Mouse (Mus musculus): Measurements from ENCODE around the gene Dlgap1.
"Not testable (repeated sequence)": the region's sequence is repeated elsewhere in the genome, so short reads cannot be mapped to it uniquely, and the experiment has no call there.

Gene Dlgap1

DNA sequence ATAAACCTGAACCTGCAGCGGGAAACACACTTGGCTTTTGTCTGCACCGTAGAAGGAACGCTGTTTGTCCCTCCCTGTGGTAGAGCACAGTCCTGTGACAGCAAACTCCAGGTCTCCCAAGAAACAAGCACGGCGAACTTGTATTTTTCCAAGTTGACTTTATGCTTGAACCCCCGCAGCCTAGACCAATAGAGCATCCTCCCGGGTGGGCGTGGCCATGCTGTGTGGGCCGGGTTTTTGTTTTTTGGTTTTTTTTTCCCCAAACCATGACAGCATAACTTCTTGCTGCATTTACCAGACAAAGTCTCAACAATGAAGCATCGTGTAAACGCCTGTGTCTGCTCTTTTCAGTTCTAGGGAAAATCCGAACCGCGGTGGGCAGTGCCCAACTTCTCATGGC lies 840.0 kb downstream of the Dlgap1 start:
- no peak for DNase-seq (ENCODE audit: low spot score)

DNA sequence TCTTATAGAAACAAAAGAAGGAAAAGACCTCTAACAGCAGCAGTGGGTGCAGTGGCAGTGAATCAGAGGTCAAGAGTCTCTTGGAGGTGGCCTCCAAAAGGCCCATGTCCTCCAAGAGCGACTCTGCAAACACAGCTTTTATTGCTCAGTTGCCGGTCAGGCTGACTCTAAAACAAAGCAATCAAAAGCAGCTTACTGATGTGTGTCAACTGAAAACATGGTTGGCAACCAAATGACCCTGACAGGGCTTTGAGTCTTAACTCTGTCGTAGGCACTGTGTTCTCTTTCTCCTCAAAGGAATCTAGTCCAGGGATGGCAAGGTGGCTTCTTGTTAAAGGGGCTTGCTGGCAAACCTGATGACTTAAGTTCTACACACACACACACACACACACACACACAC lies 840.9 kb downstream of the Dlgap1 start:
- no peak for DNase-seq (ENCODE audit: low spot score)

DNA sequence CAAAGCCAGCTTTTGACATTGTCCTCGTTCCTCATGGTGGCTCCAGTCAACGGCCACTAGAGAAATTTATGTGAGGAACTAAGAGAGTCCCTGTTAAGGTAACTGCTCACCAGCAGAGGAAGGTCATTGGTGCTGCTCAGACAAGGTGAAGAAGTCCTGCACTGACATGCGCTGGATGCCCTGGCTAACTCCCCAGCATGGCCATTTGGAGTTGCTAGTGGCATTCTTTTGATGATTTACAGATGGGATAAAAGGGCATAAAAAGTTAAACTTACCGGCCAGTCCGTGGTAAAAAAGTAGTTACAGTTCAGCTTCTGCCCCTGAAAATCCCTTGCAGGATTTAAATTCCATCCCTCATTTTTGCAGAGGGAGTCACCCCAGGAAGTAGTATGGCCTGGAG lies 841.9 kb downstream of the Dlgap1 start:
- DNase-seq (ENCODE audit: low spot score), result no peak

DNA sequence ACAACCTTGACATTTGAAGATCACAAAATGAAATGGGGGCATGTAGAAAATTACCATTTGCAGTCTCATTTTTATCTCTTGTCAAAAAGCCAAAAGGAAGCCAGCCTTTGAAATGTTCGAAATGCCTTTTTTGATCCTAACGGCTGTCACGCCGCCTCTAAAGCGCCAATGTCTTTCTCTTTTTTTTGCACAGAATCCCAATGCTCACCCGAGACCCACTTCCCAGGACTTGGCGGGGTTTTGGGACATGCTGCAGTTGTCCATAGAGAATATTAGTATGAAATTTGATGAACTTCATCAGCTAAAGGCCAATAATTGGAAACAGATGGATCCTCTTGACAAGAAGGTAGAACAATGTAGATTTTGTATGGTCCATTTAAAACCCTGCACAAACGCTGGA lies 846.1 kb downstream of the Dlgap1 start:
- DNase-seq (ENCODE audit: low spot score), result no peak

DNA sequence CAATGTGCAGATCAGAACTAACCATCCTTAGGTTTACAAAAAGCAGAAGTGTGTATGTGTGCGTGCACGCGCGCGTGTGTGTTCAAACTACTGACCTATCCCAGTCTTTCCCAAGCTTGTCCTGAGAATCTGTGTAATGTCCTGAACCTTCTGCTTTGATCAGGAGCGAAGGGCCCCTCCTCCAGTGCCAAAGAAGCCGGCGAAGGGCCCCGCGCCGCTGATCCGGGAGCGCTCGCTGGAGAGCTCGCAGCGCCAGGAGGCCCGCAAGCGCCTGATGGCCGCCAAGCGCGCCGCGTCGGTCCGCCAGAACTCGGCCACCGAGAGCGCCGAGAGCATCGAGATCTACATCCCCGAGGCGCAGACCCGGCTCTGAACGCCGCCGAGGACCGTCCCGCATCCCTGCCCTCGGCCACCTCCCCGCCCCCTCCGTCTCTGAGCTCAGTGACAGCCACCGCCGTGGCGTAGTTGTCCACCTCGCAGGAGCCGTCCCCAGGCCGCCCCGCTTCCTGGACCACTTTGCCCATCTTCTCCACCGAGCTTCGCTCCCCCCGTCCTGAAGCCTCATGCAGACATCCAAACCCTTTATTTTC lies 849.1 kb downstream of the Dlgap1 start:
- no peak for DNase-seq (ENCODE audit: low spot score)

DNA sequence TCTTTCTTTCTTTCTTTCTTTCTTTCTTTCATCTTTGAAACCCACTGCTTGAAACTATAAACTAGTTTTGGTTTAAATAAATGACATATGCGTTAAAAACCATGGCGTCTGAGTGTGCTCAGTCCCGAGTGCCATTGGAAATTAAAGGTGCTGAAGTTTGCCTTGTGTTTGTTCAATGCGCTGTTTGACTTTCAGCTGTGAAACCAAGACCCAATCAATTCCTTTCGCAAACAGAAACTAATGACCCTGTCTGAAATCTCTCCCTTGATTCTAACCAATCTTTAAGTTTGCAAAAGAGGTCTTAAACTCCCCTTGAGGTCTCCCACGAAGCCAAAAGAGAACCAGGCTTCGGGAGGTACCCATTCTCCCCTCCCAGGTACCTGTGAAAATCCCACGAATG lies 854.2 kb downstream of the Dlgap1 start:
- no peak for DNase-seq (ENCODE audit: low spot score)

DNA sequence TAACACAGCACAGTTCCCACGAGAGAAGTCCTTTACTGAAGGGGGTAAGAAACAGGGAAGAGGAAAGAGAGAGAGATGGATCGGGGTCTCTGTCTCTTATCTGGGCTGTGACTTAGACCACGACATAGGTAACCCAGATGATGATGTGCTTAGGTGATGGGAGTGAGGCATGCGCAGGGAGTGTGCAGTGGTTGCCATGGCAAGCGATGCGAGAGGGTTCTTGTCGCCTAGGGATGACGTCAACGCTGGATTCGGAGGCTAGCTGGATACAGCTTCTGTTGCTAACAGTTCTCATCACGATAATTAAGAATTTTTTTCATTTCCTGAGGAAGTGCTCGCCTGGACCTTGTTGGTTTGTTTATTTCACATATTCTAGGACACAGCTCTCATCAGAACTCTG lies 857.4 kb downstream of the Dlgap1 start:
- DNase-seq (ENCODE audit: low spot score), result no peak

DNA sequence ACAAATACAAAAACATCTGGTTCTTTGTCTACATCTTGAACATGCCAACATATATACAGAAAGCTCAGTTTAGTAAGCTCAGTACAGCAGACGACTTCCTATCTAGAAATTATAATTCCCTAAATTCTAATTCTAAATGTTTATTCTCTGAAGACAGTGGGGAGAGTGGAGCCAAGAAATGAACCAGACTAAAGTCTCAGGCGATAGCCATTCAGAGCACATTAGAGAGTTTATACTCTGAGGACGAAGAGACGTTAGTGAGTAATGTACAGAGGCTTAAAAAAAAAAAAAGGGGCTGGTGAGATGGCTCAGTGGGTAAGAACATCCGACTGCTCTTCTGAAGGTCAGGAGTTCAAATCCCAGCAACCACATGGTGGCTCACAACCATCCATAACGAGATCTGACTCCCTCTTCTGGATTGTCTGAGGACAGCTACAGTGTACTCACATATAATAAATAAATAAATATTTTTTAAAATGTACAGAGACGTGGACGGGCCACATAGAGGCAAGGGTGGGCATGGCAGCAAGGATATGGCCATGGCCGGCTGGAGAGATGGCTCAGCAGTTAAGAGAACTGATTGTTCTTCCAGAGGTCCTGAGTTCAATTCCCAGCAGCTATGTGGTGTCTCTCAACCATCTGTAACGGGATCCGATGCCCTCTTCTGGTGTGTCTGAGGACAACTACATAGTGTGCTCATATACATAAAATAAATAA lies 858.7 kb downstream of the Dlgap1 start:
- DNase-seq (ENCODE audit: low spot score), result not testable (repeated sequence)

DNA sequence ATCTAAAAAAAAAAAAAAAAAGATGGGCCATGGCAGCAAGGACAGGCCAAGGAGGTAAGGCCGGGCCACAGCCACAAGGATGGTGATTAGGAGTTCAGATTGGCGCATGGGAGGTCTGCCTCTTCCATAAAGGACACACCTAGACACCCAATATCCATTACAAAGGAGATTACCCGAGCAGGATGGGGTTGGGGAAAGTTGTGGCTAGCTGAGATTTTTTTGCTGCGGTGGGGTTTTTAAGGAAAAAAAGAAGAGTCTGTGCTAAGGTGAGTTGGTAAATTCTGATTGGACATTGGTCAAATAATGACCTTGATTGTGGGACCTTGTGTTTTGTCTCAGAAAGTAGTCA lies 859.3 kb downstream of the Dlgap1 start:
- DNase-seq (ENCODE audit: low spot score), result no peak

DNA sequence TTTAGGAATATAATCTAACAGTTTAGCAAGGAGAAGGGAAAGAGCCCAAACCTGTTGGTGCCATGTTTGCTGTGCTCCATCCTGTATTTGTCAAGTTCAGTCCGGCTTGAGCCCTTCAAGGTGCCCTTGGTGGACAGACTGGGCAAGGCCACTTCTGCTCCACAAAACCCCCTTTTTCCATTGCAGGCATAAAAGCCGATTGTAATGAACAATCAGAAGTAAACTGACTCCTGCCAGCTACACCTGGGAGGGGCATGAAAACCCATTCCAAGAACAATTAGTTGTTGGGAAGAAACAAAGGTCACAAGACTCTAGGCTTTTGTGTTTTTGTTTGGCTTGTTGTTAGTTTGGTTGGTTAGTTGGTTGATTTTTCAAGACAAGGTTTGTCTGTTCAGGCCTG lies 859.7 kb downstream of the Dlgap1 start:
- no peak for DNase-seq (ENCODE audit: low spot score)

DNA sequence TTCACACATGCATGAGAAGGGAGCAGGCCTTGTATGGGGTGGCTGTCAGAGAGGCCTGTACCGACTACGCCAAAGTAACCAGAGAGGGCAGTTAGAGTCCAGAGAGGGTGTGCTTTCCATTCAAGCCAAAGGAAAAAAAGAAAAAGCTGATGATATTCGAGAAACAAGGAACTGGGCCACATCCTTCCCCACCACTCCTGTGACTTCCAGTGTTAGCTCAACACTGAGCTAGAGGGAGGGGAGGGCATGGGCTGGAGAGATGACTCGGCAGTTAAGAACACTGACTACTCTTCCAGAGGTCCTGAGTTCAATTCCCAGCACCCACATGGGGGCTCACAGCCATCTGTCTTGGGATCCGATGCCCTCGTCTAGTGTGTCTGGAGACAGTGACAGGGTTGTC lies 860.3 kb downstream of the Dlgap1 start:
- no peak for DNase-seq (ENCODE audit: low spot score)

DNA sequence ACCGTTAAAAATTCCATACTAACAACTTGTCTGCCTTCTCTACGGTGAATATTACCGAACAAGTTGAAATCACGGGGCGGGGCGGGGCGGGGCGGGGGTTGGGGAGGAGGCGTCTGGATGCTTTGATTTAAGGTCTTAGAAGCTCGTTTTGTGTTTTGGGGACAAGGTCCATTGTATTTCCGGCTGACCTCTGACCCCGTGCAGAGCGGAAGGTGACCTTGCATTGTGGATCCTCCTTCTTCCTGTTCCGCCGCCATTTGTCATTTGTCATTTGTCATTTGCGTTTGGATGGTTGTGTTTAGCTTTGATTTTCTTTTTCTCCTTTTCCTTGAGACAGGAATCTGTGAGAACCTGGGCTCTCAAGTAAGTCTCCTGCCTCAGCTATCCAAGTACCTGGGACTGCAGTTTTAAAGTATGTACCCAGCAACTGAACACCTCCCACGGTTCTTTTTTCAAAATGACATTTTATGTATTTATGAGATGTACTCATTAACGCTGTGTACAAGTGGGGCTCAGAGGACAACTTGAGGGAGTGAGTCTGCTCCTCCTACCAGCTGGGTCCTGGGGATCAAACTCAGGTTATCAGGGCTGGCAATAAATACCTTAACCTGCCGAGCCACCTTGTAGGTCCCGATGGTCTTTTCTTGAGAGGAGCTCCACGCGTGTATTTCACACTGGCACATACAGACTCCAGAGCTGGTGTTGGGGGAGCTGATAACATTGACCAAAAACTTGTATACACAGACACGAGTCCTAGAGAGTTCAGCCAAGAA lies 861.3 kb downstream of the Dlgap1 start:
- DNase-seq (ENCODE audit: low spot score), result no peak

DNA sequence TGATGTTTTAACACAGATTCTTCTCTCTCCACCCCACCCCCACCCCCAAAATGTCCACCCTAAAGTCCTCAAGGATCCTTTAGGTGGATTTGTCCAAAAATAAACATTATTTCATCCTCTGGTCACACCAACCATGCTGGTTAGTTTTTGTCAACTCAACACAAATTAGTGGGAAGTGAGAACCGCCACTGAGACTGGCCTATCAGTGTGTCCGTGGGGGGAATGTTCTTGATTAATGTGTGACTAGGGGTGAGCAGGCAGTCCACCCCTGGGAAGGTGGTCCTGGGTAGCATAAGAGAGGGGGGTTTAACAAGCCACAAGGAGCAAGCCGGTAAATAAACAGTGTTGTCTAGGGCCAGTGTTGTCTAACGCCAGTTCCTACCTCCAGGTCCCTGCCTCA lies 862.7 kb downstream of the Dlgap1 start:
- DNase-seq (ENCODE audit: low spot score), result no peak

DNA sequence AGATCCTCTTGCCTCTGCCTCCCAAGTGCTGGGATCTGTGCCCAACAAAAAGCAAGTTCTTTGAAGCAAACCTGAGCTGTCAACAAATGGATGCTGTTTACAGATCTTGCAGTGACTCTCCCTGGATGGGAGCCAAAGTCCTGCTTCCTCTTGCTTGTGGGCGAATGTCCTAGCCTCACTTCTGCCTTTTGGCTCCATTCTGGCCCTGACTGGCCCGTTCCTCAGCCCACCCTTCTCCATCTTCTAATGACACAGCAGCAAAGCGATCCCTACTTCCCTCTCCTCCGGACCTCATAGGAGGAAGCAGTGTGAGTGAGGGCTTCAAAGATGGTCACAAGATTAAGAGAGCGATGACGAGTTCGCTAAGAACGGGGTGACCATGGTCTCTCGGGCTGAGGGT lies 863.7 kb downstream of the Dlgap1 start:
- no peak for DNase-seq (ENCODE audit: low spot score)

DNA sequence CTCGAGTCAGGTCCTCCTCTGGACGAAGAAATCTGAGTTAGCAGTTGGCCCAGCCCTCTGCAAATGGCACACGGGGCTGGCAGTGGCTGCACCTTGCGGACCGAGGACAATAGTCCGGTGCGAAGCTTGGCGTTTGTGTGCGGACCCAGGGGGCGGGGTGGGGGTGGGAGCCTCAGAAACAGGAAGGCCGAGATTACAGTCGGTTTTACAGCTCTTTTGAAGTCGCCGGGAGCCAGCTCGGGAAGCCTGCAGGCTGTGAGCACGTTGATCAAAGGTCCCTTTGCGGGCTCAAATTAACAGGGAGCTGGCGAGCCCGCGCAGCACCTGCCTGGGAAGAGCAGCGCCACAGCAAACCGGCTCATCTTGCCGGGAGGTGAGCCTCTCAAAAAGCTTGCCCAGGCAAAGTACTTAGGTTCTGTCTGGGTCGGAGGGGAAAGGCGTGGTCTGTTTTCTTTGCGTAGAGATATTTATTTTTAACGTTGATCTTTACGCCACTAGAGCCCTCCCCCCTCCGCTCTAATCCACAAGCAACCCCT lies 865.6 kb downstream of the Dlgap1 start:
- no peak for DNase-seq (ENCODE audit: low spot score)

DNA sequence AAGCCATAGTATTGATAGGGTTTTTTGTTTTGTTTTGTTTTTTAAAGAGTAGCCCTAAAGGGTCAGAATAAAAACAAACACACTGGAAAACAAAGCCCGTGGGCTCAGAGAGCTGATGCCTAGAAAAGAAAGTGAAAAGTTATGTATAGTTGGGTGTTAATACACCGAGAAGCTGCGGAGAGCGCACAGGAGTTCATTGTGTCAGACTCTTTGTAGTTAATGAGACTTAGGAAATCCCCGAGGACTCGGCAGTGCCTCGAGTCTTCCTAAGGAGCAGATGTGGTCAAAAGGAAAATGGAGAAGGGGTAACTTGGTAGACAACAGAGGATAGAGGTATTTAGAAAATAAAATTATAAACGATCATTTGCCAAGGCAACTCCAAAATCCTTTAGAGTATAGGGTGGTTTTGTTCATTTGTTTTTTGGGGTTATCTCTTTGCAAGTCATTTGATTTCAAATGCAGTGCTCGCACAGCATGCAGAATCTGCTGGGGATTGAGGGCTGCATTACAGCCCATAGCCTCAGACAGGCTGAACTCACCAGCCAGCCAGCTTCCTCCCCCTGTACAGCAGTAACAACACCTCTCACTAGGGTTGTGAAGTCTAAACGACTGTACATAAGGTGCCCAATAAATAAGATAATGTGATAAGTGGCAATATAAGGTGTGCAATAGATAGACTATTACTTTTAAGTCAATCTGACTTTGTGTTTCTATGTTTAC lies 866.4 kb downstream of the Dlgap1 start:
- no peak for DNase-seq (ENCODE audit: low spot score)

DNA sequence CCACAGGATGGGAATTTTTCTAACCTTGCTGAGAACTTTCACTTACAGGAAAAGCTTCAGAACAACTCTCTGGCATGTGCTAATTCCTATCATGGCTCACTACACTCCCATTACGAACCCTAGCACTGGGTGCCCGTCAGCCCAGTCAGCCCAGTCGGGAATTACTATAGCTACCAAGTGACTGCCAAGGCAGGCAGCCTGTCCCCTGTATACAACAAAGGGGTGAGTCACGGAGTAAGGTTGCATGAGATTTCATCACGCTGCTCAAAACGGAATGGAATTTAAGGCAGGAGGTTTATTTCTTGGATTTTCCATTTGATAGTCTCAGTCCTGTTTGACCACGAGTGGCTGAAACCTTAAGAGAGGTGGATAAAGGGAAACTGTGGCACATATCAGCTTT lies 867.9 kb downstream of the Dlgap1 start:
- no peak for DNase-seq (ENCODE audit: low spot score)

DNA sequence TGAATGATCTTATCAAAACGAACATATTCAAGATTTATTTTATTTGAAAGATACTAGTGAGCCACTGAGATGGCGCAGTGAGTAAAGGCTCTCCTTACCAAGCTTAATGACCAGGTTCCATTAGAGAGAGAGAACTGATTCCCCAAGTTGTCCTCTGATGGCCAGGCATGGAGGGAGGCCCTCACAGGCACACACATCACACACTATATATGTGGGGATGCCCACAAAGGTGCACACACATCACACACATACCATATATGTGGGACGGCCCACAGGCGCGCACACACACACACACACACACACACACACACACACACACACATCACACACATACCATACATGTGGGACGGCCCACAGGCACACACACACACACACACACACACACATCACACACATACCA lies 868.6 kb downstream of the Dlgap1 start:
- DNase-seq (ENCODE audit: low spot score), result not testable (repeated sequence)

DNA sequence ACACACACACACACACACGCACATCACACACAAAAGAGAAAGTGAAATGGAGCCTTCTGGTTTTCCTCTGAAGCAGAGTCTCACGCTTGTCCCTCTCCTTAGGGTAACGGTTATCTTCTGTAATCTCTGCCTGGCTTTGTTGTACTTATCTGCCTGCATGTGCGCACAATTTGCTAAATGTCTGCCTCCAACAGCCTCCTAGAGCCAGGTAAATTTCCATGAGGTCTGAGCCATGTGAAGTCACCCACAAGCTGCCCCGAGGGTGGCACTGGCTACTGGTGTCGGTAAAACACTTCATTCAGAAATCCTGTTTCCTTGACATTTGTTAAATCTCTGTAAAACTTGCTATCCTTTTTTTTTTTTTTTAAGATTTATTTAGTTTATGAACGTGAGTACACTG lies 869.2 kb downstream of the Dlgap1 start:
- no peak for DNase-seq (ENCODE audit: low spot score)

DNA sequence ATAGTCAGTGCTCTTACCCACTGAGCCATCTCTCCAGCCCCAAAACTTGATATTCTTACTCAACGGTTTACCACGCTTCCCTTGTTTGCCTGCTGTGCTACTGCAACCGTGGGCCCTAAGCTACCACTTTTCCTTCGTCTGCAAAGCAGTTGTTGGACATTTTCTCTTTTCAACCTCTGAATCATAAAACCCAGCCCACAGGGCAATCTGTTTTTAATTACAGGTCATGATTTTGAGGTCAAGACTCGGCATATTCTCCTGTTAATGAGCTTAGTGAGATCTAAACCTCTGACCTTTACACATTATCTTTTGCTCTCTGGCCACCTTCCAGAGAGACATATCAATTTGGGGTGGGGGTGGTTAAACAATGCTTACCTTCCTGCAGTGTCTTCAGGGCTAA lies 869.7 kb downstream of the Dlgap1 start:
- no peak for DNase-seq (ENCODE audit: low spot score)

DNA sequence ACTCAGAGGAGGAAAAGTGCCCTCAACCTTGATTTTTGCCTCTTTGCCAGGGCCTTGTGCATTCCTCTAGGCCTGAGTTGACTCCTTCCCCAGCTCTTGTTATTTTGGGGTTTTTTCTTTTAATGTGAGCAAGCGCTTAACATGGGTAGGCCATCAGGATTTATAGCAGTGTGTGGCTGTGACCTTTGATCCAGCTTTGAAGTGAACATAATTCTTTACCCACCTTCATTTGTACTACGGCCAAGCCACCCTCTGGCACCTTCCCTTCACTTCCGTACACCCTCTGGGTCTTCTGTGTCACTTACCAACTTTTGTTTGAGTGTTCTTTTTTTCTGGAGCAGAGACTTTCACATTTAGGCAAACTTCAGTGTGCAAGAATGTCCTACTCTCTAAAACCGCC lies 874.4 kb downstream of the Dlgap1 start:
- no peak for DNase-seq (ENCODE audit: low spot score)

DNA sequence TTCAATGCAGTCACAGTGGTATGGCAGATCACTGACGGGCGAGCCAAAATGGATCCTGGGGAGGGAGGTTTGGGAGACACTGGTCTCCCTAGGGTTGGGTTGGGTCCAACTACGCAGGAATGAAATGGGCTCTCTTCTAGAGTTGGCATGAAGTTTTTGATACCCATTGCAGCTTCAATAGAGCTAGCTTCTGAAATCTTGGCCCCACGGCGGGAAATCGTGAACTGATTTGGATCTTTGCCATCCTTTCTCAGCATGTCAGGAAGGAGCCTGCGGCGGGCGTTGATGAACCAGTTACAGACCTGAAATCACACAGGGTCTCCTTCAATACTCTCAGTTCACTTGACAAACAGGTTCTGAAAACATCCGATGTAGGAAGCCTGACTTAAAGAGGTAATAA lies 876.1 kb downstream of the Dlgap1 start:
- no peak for DNase-seq (ENCODE audit: low spot score)

DNA sequence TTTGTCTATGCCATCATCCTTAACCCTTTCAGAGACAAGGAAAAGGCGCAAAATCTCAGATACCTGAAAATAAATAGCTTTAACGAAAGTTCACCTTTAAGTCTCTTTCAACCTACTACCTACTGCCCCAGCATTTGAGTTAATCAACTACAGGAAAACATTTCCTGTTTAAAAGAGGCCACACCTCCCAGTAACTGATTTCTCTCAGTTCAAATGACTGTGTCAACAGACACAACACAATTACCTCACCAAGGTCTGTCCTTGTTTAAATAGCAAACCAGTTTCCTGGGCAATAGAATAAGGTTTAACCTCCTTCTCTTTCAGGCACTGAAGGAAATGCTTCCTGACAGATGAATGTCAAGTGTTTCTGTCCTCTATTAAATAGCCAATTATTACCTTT lies 876.7 kb downstream of the Dlgap1 start:
- DNase-seq (ENCODE audit: low spot score), result no peak

Data from T-cell, adult 2 months (primary cell).